Mouse (Mus musculus) midbrain, embryonic 12.5 days (tissue): ENCODE measurements around the gene Nenf. TPM values are rescaled to one million over a fixed set of nuclear protein-coding genes. Genes with fewer than 3 reads are reported as not detected.

Experiments
- ATAC-seq: fragments of 200-750 bp; cut with Nextera tagmentation; 2 replicates; pipeline ENCODE4 v1.8.0; 2017; ENCODE audit warnings: low read depth, moderate TSS enrichment, moderate library complexity; ENCODE audit not compliant: low FRiP score
- H3K27ac ChIP-seq: fragments of 300-500 bp; sonication (generic); replicated peaks from 2 replicates; pipeline ENCODE4 v1.5.1; 2016; ENCODE audit warnings: mild to moderate bottlenecking
- H3K27me3 ChIP-seq: fragments of 300-500 bp; sonication (generic); 2 replicates; pipeline ENCODE4 v1.6.1; 2016; ENCODE audit warnings: mild to moderate bottlenecking
- H3K36me3 ChIP-seq: fragments of 300-500 bp; sonication (generic); 2 replicates; pipeline ENCODE4 v1.6.1; 2016
- H3K4me1 ChIP-seq: fragments of 300-500 bp; sonication (generic); 2 replicates; pipeline ENCODE4 v1.6.1; 2016
- H3K4me2 ChIP-seq: fragments of 300-500 bp; sonication (generic); replicated peaks from 2 replicates; pipeline ENCODE4 v1.6.1; 2016; ENCODE audit warnings: mild to moderate bottlenecking, moderate library complexity
- H3K4me3 ChIP-seq: fragments of 300-500 bp; sonication (generic); 2 replicates; pipeline ENCODE4 v1.5.1; 2016; ENCODE audit warnings: mild to moderate bottlenecking
- H3K9ac ChIP-seq: fragments of 300-500 bp; sonication (generic); replicated peaks from 2 replicates; pipeline ENCODE4 v1.6.1; 2016; ENCODE audit warnings: mild to moderate bottlenecking, moderate library complexity
- H3K9me3 ChIP-seq: fragments of 300-500 bp; sonication (generic); 2 replicates; pipeline ENCODE4 v1.6.1; 2016; ENCODE audit warnings: mild to moderate bottlenecking
- WGBS: fragments of 180-500 bp; shearing (Covaris S2); methylation state at CpG from one replicate; pipeline ENCODE4 v1.1.7; 2016; 5-methylcytosine and 5-hydroxymethylcytosine counted together
- polyA plus RNA-seq: library from polyadenylated mRNA; unstranded; fragments of >200 nt; fragmentation: Nextera tagmentation; extraction: Ambion mirVana; gene quantifications from 2 replicates; pipeline ENCODE4 v1.2.1, GENCODE M21; 2016

Nenf gene
- polyA plus RNA-seq, 1 experiment from 2014 or later: 77.4 TPM

DNA sequence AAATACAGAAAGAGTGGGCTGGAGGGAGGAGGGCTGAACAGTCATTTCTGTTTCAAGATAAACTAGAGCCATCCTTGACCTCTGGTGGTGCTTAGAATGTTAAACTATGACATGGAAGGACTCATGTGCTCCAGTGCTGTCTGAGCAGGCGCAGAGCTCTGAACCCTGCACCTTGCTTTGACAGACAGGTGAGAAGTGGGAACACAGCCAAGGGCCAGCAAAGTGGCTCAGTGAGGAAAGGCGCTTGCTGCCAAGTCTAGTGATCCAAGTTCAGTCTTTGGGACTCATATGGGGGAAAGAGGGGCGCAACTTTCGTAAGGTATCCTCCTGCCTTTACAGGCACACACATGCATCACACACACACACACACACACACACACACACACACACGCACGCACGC is 41.8 kb downstream of the Nenf start:
- 88% methylated on average over 7 of the region's 7 CpGs for WGBS
- ATAC-seq: no peak

DNA sequence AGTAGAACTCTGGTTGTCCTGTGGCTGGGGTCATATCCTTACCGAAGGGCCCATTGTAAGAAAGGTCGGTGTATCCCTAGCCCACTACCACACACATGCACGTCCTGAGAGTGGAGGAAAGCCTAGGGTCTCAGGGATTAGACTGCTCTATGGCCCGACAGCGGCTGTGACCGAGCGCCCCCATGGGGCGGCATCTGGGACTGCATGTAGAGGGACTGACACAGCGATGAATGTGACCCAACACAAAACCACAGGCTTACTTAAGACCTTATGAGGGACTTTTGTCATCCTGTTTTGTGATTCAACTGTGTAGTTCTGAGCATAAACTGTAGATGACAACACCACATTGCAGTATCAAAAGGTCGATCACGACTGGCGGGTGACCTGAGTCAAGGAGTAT is 42.5 kb downstream of the Nenf start:
- 6% methylated on average over 12 of the region's 12 CpGs for whole genome bisulfite sequencing
- Histone ChIP-seq H3K4me1 (0 out of 2 replicates have a peak, but pooled peaks cover 2% of the 10 kb centered on the region), H3K9ac (no peak overlapping the region), H3K9me3 (no peaks in the 10 kb centered on the region), H3K4me3 (no peak overlapping the region), H3K27ac (no peak overlapping the region), H3K27me3 (no peaks in the 10 kb centered on the region; the same call in 1 of the 2 replicates), H3K36me3 (no peaks in the 10 kb centered on the region), H3K4me2 (0 out of 2 replicates have a peak overlapping the region, but pooled peaks have one; percentile 14)
- ATAC-seq: peak; percentile 56

More for the DNA sequence above, 41.8 kb downstream of the Nenf start:
- Histone ChIP-seq H3K9me3 (no peaks in the 10 kb centered on the region), H3K36me3 (no peaks in the 10 kb centered on the region), H3K9ac (no peak overlapping the region), H3K27ac (no peak overlapping the region), H3K4me3 (no peak overlapping the region), H3K27me3 (no peaks in the 10 kb centered on the region; the same call in 1 of the 2 replicates), H3K4me1 (0 out of 2 replicates have a peak, but pooled peaks cover 2% of the 10 kb centered on the region), H3K4me2 (no peak overlapping the region)

DNA sequence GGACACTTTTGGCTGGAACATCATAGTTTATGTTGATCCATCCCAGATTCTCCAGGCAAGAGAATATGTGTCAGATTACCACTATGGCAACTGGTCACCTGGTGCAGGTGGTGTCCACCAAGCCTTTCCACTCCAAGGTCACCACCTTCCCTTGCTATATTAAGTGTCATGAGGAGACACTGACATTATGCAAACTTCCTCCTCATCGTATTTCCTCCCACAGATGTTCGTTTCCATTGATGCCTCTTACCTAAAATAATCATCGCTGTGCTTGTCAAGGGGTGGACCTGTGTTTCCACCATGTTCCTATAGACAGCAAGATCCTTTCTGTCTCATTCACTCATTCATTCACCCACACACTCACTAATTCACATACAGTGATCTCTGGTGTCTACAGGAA is 45.3 kb downstream of the Nenf start:
- no peak overlapping the region for H3K4me3 ChIP-seq
- 0 out of 2 replicates have a peak, but pooled peaks cover 2% of the 10 kb centered on the region for H3K4me1 ChIP-seq
- no peak overlapping the region for H3K4me2 ChIP-seq
- no peaks in the 10 kb centered on the region for H3K36me3 ChIP-seq
- no peak overlapping the region for H3K9ac ChIP-seq
- no peaks in the 10 kb centered on the region; the same call in none of the 2 replicates for H3K27me3 ChIP-seq
- no peak overlapping the region for H3K27ac ChIP-seq
- H3K9me3 ChIP-seq: no peaks in the 10 kb centered on the region
- 92% methylated on average over 3 of the region's 3 CpGs for WGBS
- no peak for ATAC-seq

DNA sequence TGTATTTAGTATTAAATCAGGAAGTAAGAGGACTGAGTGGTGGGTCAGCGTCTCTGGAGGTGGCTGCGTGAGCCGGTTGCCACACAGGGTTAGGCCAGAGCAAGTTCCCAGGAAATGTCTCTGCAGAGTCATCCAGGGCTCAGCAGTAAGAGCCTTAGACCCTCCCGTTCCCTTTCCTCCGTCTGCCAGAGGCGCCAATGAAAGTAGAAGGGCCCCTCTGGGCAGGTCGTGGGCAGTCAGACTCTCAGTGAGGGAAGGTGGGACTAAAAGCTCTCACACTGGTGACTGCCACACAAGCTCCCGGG is 48.4 kb downstream of the Nenf start:
- no peak overlapping the region for H3K9ac ChIP-seq
- no peaks in the 10 kb centered on the region; the same call in none of the 2 replicates for H3K27me3 ChIP-seq
- no peak overlapping the region for H3K27ac ChIP-seq
- no peaks in the 10 kb centered on the region for H3K36me3 ChIP-seq
- ATAC-seq: no peak
- H3K9me3 ChIP-seq: no peaks in the 10 kb centered on the region
- H3K4me3 ChIP-seq: no peak overlapping the region
- no peak overlapping the region for H3K4me2 ChIP-seq
- WGBS: 77% methylated on average over 8 of the region's 8 CpGs
- no peaks in the 10 kb centered on the region for H3K4me1 ChIP-seq

DNA sequence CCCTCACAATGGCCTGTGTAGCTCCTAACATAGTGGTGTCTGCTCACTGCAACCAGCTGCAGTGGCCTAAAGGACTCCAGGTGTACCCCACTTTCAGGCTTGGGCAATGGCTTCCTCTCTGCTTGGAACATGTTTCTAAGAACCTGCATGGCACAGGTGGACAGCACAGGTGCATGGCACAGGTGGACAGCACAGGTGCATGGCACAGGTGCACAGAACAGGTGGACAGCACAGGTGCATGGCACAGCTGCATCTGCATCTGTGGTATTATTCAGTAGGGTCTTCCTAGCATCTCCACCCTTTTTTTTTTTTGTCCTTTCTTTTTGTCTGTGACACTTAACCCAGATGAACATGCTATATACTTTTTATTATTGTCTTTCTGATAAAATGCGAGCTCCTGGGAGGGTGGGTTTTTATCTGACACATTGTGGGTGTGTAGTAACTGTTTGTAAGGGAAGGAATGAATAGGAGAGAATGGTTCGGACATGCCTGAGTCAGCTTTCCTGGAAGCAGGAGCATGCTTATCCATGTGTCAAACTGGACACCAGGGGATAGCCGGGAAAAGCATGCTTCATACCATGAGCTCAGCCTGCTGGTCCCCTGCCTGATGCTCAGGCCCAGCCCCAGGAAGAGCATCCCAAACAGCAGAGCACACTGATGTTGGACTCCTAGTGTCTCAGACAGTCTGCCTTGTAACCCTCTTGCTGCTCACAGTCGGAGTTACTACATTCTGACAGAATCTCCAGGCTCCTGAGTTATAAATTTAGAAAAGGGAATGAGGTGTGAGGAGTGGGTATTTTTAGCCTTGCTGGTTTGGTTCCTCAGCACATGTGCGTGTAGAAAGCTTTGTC is 49.0 kb downstream of the Nenf start:
- ATAC-seq: no peak
- Histone ChIP-seq H3K27me3 (no peaks in the 10 kb centered on the region; the same call in none of the 2 replicates), H3K4me1 (no peaks in the 10 kb centered on the region), H3K27ac (no peak overlapping the region), H3K4me3 (no peak overlapping the region), H3K9me3 (no peaks in the 10 kb centered on the region), H3K9ac (no peak overlapping the region), H3K36me3 (no peaks in the 10 kb centered on the region), H3K4me2 (no peak overlapping the region)
- 77% methylated on average over 5 of the region's 5 CpGs for WGBS

DNA sequence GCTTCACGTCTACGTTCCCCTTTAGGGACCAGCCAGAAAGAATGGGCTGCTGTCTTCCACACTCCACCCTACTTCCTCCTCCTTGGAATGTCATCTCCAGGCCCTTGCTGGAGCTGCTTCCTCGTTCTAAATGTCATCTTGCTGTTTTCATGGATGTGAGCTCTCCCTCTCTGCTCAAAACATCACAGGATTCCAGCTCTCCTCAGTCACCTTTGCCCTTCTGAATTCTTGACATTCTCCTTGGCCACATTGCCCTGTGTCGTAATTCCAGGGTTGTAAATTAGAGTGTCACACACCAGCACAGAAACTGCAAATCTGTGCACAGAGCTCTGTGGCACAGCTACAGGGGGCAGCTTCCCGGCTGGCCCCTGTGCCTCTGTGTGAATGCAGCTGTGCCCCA is 50.1 kb downstream of the Nenf start:
- Histone ChIP-seq H3K4me3 (no peak overlapping the region), H3K4me1 (no peaks in the 10 kb centered on the region), H3K9me3 (no peaks in the 10 kb centered on the region), H3K27me3 (no peaks in the 10 kb centered on the region; the same call in none of the 2 replicates), H3K4me2 (no peak overlapping the region), H3K36me3 (no peaks in the 10 kb centered on the region), H3K27ac (no peak overlapping the region), H3K9ac (no peak overlapping the region)
- no peak for ATAC-seq
- WGBS: 51% methylated on average over 5 of the region's 5 CpGs

DNA sequence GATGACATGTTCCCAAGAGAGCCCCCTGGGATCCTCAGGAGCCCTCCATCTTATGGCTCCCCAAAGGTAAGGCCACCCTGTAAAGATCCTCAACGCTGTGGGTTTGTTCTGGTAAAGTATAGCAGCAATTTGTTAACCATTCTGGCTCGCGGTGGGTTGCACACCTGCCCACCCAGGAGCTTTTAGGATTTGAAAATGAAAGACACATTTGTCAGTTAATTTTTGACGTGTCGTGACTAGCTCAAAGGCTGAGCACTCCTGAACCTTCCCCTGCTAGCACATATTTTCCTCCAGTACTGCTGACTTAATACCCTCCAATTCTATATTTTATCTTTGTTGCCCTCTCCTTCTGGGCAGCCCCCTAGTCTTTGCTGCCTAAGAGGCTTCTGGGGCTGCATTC is 50.8 kb downstream of the Nenf start:
- H3K36me3 ChIP-seq: no peaks in the 10 kb centered on the region
- no peaks in the 10 kb centered on the region; the same call in none of the 2 replicates for H3K27me3 ChIP-seq
- no peaks in the 10 kb centered on the region for H3K9me3 ChIP-seq
- H3K9ac ChIP-seq: no peak overlapping the region
- no peak overlapping the region for H3K27ac ChIP-seq
- H3K4me3 ChIP-seq: no peak overlapping the region
- no peak for ATAC-seq
- 88% methylated on average over 5 of the region's 5 CpGs for whole genome bisulfite sequencing
- H3K4me2 ChIP-seq: no peak overlapping the region
- no peaks in the 10 kb centered on the region for H3K4me1 ChIP-seq

DNA sequence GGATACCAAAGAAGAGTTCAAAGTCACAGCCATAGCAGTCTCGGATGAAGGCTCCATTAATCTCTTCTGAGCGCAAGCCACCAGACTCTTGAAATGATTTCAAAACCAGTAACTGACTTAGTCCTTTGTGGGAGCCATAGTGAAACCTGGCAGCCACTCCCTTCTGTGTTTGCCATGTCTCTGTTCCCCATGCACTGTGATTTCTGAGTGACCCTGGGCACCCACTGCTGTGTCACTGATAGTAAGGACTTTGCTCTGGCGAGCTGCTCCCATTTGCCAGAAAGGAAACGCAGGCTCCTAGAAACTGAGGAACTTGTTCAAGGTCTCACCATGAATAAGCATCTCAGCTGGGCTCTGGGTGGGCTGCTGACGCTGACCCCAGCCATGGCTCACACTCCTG is 54.5 kb downstream of the Nenf start:
- Histone ChIP-seq H3K36me3 (no peaks in the 10 kb centered on the region), H3K4me1 (no peaks in the 10 kb centered on the region), H3K9ac (no peak overlapping the region), H3K27me3 (peaks cover 8% of the 10 kb centered on the region), H3K4me3 (no peak overlapping the region), H3K9me3 (no peaks in the 10 kb centered on the region), H3K4me2 (no peak overlapping the region), H3K27ac (no peak overlapping the region)
- ATAC-seq: no peak
- WGBS: 88% methylated on average over 5 of the region's 5 CpGs

DNA sequence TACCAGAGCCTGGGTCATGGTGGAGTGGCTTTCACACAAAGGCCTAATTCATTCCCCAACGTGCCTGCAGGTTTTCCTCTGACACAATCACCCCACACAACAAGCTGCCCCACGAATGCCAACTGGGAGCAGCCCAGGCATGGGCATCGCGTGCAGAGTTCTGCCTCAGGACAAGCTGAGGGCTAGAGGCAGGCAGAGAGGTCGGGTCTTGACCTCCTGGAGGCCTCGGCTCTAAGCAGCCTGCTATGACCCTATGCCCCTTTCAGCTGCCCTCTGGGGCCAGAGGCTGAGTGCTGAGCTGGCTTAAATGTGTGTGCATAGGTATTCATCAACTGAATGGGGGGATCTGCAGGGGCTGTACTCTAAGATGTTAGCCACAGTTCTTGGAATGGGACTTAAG is 56.1 kb downstream of the Nenf start:
- Histone ChIP-seq H3K4me2 (no peak overlapping the region), H3K27me3 (peaks cover 8% of the 10 kb centered on the region), H3K9ac (no peak overlapping the region), H3K9me3 (no peaks in the 10 kb centered on the region), H3K4me3 (no peak overlapping the region), H3K36me3 (no peaks in the 10 kb centered on the region), H3K4me1 (no peaks in the 10 kb centered on the region), H3K27ac (no peak overlapping the region)
- no peak for ATAC-seq
- WGBS: 14% methylated on average over 6 of the region's 6 CpGs

DNA sequence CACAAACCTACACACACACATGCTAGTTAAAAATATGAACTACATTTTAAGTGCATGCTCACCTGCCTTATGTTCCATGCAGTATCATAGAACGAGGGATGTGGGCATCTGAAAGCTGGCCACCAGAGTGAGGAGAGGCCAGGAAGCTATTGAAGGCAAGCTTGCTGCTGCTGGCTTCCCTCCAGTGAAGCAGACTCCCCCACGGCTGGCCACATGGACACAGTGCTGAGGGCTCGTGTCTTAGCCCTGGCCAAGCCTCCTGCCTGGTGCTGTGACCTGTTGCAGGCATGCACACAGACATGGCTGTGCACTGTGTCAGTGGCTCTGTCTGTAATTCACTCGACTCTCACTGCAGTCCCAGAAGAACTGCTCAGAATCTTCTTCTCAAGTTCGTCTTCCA is 58.3 kb downstream of the Nenf start:
- Histone ChIP-seq H3K9me3 (no peaks in the 10 kb centered on the region), H3K27me3 (peaks cover 8% of the 10 kb centered on the region), H3K4me2 (no peak overlapping the region), H3K27ac (no peak overlapping the region), H3K4me1 (no peaks in the 10 kb centered on the region), H3K36me3 (no peaks in the 10 kb centered on the region), H3K4me3 (no peak overlapping the region), H3K9ac (no peak overlapping the region)
- no peak for ATAC-seq
- WGBS: 81% methylated on average over 5 of the region's 5 CpGs

DNA sequence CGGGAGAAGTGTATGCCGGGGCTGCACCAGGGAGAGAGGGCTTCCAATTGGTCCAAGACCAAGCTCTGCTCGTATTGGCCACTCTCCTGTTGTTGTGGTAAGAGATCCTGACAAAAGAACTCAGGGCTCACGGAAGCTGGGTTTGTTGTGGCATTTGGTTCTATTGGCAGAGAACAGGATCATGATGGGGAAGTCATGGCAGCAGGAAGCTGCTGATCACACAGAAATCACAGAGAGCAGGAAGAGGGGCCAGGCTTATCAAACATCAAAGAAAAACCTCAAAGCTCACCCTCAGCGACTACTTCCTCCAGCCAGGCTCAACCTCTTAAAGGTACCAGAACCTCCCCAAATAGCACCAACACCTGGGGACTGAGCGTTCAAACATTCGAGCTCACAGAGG is 58.9 kb downstream of the Nenf start:
- ATAC-seq: no peak
- Histone ChIP-seq H3K27ac (no peak overlapping the region), H3K4me3 (no peak overlapping the region), H3K4me2 (no peak overlapping the region), H3K36me3 (no peaks in the 10 kb centered on the region), H3K27me3 (peaks cover 8% of the 10 kb centered on the region), H3K4me1 (no peaks in the 10 kb centered on the region), H3K9me3 (no peaks in the 10 kb centered on the region), H3K9ac (no peak overlapping the region)
- WGBS: 30% methylated on average over 7 of the region's 7 CpGs

DNA sequence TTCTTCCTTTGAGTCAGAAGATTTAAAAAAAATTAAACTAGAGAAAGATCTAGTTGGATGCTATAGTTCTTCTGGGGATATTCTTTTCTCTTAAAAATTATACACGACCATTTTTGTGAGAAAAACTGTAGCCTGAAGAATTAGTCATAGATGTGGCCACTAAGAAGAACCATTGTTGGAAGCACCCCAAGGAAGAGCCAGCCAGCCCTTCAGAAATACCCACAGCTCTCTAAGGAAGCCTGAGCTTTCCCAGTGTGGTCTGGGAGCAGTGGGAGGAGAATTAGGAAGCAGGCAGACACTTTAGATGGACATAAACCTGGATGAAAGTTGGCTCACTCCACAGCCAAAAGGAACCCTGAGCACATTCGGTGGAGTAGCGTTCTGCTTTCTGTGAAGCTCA is 59.5 kb downstream of the Nenf start:
- H3K4me1 ChIP-seq: no peaks in the 10 kb centered on the region
- WGBS: 62% methylated on average over 3 of the region's 3 CpGs
- H3K36me3 ChIP-seq: no peaks in the 10 kb centered on the region
- H3K4me2 ChIP-seq: no peak overlapping the region
- H3K27ac ChIP-seq: no peak overlapping the region
- H3K9me3 ChIP-seq: no peaks in the 10 kb centered on the region
- no peak overlapping the region for H3K9ac ChIP-seq
- H3K4me3 ChIP-seq: no peak overlapping the region
- H3K27me3 ChIP-seq: peaks cover 8% of the 10 kb centered on the region
- no peak for ATAC-seq

DNA sequence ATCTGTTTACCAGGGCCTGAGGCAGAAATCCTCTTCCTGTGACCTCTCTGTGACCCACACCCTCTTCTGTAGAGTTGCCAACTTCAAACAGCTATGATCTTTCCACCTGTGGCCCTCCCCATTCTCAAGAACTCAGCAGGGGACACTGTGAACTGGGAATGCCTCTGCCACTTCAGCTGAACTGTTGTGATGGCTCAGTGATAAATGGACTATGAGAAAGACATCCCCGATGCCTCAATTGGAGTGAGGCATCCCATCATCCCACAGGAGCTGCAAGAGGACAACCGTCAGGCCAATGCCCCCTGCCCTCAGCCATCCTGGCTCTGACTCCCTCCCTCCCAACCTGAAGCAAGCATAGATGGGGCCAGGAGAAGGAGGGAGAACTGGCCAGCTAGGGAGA is 60.0 kb downstream of the Nenf start:
- ATAC-seq: no peak
- Histone ChIP-seq H3K9ac (no peak overlapping the region), H3K4me1 (no peaks in the 10 kb centered on the region), H3K4me2 (no peak overlapping the region), H3K27ac (no peak overlapping the region), H3K4me3 (no peak overlapping the region), H3K36me3 (no peaks in the 10 kb centered on the region), H3K9me3 (no peaks in the 10 kb centered on the region), H3K27me3 (peaks cover 8% of the 10 kb centered on the region)
- 64% methylated on average over 2 of the region's 2 CpGs for WGBS
